Mouse (Mus musculus) kidney, postnatal 36 days (tissue): ENCODE measurements around the gene Chid1.

Experiments used
- DNase-seq, 2 experiments: peaks; one replicate each; pipeline ENCODE4 v3.0.0; 2021 to 2022; ENCODE audit warnings: mixed read lengths in 2 of 2

Chid1 gene

DNA sequence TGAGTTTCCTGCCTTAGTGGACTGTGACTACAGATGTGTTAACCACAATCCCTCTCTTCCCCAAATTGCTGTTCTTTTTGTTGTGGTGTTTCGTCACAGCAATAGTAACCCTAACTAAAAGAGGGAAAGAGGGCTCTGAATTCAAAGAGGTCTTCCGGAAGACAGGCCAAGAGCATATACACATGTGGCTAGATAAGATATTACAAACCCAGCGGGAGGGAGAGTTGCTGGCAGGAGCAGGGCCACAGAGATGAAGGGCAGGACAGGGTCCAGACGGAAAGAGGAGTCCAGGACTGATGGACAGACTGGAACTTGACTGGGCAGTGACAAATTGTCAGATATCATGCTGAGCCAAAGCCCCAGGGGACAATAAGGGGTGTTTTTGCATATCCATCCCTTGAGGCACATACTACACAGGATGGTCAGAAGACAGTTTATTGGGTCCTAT is 18.7 kb upstream of the Chid1 start:
- no peak for DNase-seq

DNA sequence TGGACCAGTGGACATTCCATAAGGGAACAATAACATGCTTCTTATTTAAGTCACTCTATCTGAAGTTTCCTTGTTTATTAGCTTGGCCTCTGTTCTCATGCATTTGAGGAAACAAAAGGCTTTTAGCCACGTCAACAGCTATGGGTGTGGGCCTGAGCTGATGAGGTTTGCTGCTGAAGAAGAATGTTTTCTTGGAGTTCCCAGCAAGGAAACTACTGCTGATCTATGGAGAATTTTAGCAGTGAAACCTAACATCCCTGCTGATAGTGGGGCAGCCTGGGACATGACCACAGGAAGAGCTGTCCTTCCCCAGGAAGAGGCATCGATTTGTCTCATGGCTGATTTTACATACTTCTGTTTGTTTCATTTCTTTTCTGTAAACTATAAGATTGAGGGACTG is 10.8 kb upstream of the Chid1 start:
- DNase-seq: no peak

DNA sequence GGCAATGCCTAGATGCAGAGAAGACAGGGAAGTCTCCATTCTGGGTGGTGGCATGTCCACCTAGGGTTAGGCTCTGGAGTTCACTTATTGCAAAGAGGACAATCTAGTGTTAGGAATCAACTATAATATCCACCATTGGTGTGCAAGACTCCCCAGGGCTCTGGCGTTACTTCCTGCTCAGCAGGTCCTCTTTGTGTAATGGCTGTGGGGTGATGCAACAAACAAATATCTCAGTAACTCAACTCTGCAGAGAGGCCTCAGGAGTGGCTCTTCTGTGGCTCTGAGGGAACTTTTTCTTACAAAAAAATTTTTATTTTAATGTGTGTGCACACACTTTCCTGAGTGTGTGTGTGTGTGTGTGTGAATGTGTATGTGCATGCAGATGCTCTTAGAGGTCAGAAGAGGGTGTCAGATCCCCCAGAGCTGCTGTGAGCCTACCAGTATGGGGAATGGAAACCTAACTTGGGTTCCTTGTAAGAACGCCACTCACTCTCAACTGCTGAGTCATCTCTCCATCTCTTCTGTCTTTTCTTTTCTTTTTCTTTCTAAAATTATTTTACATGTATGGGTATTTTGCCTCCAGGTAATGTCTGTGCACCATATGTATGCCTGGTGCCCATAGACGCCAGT is 9.9 kb upstream of the Chid1 start:
- DNase-seq: no peak

DNA sequence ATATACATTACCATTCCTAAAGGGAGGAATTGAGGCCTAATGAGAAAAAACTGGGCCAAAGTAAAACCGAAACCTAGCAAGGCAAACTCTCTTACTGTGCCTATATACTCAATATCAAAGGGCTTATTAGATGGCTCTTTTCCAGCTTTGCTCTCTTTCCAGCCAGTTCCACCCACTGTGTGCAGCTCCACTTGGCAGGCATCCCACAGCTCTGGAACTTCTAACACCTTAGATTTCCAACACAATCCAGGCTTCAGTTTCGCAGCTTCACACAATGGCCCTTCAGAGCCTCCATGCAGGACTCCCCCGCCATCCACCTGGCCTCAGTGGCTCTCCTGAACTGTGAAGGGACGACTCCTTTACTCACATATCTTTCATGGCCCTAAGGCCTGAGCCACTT is 5.0 kb upstream of the Chid1 start:
- DNase-seq: no peak

DNA sequence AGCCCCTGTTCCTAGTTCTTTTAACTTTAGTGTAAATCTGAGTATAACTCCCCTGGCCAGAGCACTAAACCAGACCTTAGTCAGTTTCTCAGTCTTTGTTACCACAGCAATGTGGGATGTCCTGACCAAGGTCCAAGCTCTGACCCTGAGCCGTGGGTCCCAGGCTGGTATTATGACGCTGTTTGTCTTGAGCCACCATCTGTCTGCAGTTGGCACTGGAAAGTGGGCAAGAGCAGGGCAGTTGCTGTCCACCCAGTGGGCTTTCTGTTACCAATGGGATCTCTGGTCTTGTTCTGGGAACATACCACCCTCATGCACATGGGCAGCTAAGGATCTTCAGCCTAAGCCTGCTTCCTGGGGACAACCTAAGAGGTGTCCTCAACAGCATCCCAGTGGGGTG is 2.9 kb upstream of the Chid1 start:
- peak in 1 of 2 experiments; percentile 24 for DNase-seq

DNA sequence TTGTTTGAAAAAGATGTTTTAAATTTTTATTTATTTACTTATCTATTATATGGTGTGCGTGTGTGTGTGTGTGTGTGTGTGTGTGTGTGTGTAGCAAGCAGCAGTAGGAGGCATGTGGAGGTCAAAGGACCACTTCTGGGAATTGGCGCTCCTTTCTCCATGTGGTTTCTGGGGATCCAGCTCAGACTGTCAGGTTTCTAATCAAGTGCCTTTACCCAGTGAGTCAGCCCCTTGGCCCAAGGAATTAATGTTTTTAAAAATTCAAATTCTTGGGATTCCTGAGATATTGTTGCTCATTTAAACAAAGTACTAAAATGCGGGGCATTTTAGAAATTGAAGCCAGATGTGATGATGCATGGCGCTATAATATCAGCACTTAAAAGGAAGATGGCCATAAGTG is 2.0 kb upstream of the Chid1 start:
- no peak for DNase-seq

DNA sequence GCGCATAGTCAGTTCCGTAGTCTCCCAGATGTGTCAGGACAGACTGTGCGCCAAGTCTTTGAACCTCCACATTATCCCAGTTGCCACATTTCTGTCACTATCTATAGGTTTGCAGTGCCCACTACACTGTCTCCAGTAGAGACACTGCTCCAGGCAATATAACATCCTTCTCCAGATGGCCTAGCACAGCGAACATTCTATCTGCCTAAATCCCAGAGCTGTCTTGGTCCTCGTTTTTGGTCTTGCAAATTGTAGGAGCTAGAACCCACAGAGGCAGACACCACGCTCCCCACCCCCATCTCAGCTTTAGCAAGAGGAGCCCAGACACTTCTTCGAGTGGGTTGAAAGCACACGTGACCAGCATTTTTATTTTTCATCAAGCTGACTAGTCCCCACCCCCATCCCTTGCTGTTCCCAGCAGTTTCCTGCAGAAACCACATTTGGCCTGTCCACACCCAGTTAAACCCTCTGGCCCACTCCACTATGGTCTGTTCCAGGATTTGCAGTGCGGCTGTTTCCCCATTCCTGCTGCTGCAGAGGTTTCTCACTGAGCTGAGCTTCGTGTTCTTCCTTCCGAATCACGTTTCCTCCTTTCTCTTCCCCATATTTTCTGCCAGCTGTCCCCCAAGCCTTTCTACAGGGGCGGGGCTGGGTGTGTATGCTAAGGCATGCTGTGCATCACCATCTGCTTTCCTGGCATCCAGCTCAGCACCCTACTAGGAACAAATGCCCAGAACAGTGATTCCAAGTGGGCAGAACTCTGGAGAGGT is 840 bp upstream of the Chid1 start:
- peak; percentile 44 to 50 for DNase-seq

DNA sequence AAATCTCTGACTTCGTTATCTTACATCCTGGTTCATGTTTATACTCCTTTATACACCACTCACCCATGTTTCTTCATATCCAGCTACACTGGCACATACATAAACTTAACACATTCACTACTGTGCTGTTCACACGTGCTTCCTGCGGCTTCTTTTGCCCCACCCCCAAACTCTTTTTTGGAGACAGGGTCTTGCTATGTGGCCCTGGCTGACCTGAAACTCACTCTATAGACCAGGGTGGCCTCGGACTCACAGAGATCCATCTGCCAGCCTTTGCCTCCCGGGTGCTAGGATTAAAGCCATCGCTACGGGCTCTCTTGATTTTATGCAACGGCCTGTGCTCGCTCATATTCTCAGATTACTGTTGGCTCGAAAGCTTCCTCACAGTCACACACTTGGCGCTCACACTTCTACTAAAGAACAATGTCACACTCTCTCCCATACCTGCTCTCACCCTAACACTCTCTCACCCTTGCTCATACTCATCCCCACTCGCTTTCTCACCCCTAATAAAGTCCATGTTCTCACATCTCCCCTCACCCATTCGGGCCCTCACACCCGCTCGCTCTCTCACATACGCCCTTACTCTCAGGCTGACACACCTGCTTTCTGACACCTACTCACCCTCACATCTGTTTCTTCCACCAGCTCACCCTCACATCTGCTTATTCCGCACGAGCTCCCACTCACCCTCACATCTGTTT is 653 bp downstream of the Chid1 start:
- no peak for DNase-seq

DNA sequence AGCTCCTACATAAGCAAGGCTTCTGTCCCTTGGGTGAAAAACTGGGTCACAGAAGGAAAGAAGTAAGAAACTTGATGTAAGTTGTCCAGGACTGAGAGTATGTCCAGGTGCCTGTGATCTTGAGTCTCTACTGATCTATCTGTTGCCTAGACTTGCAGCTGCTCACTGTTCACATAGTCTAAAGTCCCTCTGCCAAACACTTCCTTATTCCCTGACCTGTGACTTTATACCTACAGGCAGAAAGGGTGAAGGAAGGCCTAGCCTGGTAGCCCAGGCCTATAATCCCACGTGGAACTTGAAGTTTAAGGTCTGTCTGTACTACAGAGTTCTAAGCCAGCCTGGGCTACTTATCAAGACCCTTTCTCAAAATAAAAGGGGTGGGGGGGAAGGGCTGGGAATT is 4.1 kb downstream of the Chid1 start:
- DNase-seq: no peak

DNA sequence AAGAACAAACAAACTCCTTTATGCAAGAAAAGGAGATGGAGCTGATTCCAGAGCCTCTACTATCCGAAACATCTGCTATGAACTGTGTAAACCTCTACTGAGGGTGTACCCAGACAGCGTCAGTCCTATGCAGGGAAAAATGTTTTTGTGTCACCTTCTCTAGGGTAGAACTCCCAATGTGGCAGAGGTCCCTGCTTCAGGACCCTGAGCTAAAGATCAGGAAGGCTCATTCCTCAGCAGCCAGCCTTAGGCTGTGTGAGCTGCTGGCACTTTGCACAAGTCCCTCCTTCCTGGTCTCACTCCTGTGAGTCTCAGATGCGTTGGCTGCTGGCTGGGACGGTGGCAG is 14.1 kb downstream of the Chid1 start:
- DNase-seq: no peak

DNA sequence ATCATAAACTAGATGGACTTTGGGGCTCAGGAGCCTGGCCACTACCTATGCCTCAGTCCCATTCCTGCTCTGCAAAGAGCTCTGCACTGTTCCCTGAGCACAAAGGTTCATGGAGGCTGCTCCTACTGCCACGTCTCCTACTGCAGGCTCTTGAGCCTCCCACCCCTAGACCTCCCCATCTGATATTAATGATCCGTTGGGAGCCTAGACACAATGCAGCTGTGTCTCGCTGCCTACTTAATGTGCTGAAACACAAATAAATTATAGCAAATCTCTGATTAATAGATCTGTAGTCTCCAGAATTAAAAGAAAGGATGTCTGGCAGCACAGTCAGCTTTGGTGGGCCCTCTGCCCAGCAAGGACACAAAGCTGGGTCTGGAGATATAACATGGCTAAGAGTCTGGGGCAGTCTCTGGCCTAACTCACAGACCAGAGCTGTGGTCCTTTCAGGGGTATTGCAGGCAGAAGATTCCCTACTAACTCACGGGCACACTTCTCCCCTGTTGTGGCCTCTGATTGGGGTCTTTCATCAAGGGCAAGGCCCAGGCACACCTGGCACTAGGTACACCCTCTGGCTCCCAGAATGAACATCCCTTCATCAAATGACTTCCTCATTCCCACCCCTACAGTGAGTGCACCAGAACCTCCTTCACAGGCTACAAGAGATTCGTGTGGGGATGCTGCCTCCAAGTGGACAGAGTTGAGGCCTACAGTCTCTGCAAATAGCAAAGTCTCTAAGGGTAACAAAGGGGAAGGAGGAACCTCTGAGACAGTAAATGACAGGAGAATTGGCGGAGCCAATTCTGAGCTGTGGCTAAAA is 14.7 kb downstream of the Chid1 start:
- DNase-seq: peak; percentile 73 to 86

DNA sequence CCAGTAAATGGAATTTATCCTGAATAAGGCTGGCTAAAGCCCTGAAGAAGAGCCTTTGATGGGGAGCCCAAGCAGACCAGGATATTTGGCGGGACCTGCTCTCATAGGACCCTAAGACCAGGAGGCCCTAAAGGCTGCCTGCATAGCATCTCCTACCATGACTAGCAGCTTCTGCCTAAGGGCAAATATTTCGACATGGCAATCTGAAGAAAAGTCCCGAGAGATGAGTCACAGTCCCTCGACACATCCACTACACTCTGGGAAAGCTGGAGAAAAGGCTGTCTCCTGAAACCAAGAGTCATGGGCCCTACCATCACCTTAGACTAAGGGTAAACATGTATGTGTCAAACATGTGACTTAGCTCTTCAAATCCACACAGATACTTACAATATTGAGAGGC is 15.4 kb downstream of the Chid1 start:
- no peak for DNase-seq

DNA sequence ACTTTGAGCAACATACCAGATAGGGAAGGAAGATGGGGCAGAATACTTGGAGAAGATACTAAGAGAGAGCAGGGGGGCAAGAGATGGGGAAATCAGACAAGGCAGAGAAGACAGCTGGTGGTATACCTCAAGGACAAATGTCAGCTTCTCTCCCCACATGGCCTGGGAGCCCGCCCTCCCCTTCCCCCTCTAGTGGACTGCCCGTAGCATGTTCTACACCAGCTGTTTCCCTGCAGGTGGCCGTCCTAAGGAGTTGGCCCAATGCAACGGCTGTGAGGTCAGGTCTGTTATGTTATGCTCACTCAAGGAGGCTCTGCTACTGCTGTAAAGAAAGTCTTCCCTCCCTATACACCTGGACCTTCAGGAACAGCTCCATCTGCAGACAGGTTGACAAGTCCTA is 16.6 kb downstream of the Chid1 start:
- DNase-seq: no peak

DNA sequence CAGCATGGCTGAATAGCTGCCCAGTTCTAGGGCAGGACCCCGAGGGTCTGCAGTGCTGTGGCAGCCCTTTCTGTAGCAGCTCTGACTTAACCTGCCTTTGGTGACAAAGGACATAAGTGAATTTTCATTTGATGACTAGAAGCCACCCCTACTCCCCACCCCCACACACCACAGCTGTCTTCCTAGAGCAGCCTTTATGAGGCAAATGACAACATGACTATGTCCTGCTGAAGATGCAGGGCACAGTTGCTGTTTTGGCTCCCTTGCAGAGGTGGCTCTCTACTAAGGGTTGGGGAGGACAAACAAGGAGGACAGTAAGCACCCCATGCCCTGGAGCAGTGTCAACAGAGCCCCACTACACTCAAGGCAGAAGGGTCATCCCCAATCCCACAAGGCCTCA is 19.9 kb downstream of the Chid1 start:
- DNase-seq: no peak

DNA sequence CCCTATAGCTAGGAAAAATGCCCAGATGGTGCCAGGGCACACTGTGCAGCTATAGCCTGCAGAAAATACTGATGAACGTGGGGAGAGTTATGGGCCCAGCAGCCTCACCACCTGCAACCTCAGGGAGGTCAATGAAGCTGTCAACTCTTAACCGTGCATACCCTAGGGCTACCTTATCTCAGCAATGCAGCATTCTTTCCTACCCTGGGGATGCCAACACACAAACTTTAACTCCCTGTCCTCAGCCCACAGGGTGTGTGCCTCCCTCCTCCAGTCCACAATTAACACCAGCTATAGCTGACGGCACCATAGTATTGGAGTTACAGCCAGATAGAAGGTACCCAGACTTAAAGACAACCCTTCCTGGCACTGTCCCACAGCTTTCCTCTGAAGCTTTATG is 20.7 kb downstream of the Chid1 start:
- DNase-seq: no peak

DNA sequence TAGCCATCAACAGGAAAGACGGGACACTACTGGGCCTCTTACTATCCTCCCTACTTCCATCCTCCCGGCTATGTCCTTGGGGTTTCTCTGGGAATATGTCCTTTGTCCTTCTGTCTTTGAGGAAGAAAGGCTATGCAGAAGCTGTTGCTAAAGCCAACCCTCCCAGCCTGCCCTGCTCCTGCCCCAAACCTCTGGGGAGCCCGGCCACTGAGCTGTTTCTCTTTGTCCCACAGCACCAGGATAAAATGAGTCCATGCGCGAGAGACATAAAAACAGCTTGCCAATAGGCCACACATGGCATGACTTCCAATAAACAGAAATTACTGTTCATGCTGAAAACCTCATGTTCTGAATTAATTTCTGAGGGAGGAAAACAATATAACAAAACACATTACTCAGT is 21.4 kb downstream of the Chid1 start:
- DNase-seq: no peak

DNA sequence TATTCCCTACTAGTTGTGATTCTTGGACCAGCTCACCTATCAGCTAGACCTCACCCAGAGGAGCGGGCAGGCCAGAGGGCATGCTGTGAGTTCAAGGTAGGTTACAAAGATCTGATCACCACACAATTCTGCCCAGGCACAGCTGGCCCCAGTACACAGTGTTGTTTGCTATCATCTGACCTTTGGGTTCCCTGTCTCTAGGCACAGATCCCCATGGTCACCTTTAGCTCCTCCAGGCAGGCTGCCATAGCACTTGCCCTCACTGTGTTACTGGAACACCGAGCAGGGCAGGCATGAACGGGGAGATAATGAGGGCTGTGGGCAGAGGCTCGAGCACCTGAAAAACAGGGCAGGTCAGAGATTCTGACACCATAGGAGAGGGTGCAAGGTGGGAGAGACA is 22.0 kb downstream of the Chid1 start:
- DNase-seq: no peak

DNA sequence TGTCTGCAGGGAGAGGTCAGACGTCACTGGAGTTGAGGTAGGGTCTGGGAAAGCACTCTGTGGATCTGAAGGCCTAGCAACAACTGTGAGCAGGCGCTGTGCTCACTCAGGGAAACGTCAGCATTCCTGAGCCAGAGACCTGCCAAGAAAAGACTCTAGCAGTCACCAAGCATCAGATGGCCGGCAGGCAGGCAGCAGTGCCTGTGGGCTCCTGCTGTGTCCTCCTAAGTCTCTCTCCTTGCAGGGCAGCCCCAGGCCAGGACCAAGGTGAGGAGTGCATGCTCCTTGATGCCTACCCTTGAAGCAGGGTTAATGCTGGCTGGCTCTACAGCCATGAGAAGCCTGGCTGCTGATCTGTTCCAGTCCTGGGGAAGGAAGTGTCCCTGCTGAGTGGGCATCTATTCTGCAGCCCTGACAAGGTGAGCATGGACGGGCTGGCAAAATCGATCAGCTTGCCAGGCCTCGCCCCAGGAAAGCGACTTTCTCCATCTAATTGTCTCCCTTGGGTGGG is 28.9 kb downstream of the Chid1 start:
- no peak for DNase-seq

DNA sequence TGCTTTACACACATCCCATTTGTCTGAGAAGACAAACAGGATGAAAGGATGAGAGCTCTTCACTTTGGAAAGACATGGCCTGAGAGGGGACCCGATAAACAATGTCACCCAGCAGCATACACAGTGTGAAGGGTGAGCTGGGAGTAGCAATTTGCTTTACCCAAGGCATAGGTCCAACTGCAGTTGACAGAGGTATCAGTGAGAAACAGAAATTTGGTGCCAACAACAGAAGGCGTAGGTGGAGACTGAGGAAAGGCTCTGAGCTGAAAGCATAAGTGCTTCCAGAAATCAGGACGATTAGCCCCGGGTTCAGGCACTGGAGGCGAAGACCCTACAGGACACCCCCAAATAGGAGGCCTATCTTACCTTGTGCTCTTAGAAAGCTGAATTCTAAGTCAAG is 29.5 kb downstream of the Chid1 start:
- DNase-seq: no peak

DNA sequence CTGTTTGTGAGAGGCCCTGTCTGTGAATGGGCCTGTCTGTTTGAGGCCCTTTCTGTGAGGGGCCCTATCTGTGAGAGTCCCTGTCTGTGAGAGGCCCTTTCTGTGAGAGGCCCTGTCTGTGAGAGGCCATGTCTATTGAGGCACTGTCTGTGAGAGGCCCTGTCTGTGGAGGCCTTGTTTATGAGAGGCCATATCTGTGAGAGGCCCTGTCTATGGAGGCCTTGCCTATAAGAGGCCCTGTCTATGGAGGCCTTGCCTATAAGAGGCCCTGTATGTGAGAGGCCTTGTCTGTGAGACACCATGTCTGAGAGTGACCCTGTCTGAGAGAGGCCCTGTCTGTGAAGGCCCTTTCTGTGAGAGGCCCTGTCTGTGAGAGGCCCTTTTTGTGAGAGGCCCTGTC is 31.5 kb downstream of the Chid1 start:
- no peak for DNase-seq

DNA sequence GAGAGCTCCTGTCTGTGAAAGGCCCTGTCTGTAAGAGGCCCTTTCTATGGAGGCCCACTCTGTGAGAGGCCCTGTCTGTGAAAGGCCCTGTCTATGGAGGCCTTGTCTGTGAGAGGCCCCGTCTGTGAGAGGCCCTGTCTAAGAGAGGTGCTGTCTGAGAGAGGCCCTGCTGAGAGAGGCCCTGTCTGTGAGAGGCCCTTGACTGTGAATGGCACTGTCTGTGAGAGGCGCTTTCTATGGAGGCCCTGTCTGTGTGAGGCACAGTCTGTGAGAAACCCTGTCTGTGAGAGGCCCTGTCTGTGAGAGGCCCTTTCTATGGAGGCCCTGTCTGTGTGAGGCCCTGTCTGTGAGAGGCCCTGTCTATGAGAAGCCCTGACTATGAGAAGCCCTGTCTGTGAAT is 33.4 kb downstream of the Chid1 start:
- DNase-seq: no peak

DNA sequence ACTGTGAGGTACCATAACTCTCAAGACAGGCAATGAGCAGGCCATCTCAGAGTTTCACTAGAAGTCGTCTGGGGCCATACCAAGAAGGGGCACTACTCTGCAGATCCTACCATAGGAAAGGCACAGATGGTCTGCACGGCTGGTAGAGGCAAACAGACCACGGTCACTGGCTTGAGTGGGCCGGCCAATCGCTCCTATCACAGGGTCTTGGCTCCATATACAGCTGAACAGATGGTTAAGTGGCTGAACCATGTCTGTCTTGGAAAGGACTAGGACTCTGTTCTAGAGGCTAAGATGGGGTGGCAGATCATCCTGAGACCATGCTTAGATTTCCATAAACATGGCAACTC is 37.1 kb downstream of the Chid1 start:
- no peak for DNase-seq

DNA sequence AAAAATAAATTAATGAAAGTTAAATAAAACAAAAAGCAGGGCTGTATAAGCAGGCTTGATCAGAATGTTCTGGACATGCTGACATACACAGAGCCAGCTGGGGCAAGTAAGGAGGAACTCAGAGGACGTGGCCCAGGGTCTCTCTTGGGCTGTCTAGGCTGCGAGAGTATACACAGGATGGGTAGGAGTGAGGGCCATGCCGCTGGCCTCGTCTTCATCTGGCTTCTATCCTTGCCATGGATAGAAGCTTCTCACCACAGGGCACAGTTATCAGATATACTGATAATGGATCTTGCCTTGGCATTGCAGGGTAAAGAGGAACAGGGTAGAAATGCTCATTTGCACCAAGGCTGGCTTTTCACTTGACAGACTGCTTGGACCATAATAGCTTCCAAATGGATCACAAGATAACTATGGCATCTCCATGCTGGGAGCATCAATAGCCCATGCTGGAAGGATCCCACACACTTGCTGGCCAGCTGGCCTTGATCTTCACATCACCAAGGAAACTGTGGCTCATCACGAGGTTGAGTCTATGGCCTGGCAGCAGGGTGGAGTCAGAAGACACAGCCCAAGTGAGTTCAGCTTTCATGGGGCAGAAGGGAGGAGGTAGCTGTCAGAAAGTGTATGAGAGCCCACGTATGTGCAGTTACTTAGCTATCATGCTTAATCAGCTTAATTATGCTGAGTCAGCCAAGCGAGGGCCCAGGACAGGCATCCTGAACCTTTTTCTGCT is 37.7 kb downstream of the Chid1 start:
- no peak for DNase-seq
